Mouse (Mus musculus) E14TG2a.4 (cell line): ENCODE data around the gene 4921501E09Rik.
A peak's percentile ranks its signal among the peaks of the same experiment; 100 is the strongest.
"Not testable (repeated sequence)": the region's sequence is repeated elsewhere in the genome, so short reads cannot be mapped to it uniquely, and the experiment has no call there.

Source experiments
- H3K27me3 ChIP-seq: 2 replicates; pipeline ENCODE4 v1.6.1; 2014; ENCODE audit warnings: low read length, control low read depth; ENCODE audit not compliant: insufficient read depth
- H3K36me3 ChIP-seq: 2 replicates; pipeline ENCODE4 v1.6.1; 2014; ENCODE audit warnings: low read length, control low read depth; ENCODE audit not compliant: insufficient read depth
- H3K4me1 ChIP-seq: replicated peaks from 2 replicates; pipeline ENCODE4 v1.6.1; 2014; ENCODE audit warnings: low read depth, low read length, control low read depth
- H3K4me3 ChIP-seq: replicated peaks from 2 replicates; pipeline ENCODE4 v1.5.1; 2014; ENCODE audit warnings: mild to moderate bottlenecking, low read length
- H3K9me3 ChIP-seq: 2 replicates; pipeline ENCODE4 v1.6.1; 2014; ENCODE audit warnings: low read length, control low read depth
- CTCF ChIP-seq: conservative IDR thresholded peaks from 2 replicates; pipeline ENCODE4 v1.5.1; 2014; ENCODE audit warnings: low read length
- NANOG ChIP-seq: IDR thresholded peaks from 2 replicates; pipeline ENCODE4 v1.6.1; 2014; ENCODE audit warnings: borderline replicate concordance, low read length, mixed read lengths
- POU5F1 ChIP-seq: IDR thresholded peaks from 2 replicates; pipeline ENCODE4 v1.6.1; 2014; ENCODE audit warnings: low read length, borderline replicate concordance

The 4921501E09Rik gene

DNA sequence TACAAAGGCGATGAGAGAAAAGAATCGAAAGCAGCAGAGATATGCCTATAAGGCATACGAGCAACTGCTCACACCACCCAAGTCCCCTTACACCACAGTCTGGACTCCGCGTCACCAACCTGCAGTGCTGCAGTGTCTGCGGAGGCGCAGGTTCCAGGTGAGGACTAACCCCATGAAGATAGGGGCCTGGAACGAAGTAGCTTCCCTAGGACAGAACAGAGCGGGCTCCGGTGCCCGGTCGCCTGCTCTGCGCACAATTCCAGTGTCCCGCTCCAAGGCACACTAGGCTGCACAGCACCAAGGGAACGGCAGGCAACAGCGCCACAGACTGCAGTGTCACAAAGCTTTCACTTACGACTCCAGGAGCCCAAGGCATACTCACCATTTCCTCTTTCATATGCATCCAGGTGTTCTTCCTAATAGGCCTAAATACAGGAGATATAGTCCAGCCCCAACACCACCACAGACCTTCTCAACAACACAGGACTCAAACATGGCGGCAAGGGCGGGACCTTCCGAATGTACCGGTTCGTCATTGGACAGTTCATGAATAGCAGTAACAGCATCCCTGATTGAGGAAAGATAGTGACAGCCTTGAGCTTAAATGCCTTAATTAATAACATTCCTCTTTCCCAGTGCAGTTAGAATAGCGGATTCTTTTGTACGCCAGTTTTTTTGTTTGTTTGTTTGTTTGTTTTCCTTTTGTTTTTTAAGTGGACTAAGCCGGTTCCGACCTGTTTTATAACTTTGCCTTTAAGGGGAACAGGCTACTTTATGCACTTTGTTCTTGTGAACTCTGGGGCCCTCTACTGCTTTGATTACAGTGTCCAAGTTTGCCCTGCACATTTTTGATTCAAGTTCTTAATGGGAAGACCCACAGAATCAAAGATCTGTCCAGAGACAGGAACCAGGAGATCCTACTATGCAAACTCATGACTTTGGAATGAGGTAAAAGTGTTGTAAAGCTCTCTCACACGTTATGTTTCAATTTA, 34.7 kb downstream of the 4921501E09Rik start, which contains the start of gene Zfp763:
Gene Zfp763 (minus strand): TSS at position 503 of the 992 bp plus-strand sequence.
- Histone ChIP-seq H3K27me3 (no peaks in the 10 kb centered on the region), H3K36me3 (no peaks in the 10 kb centered on the region), H3K4me1 (peaks cover 20% of the 10 kb centered on the region), H3K4me3 (peak within 1 kb of the TSS; percentile 87), H3K9me3 (no peaks in the 10 kb centered on the region)
- TF ChIP-seq NANOG (no peak), CTCF (no peak), POU5F1 (no peak)

DNA sequence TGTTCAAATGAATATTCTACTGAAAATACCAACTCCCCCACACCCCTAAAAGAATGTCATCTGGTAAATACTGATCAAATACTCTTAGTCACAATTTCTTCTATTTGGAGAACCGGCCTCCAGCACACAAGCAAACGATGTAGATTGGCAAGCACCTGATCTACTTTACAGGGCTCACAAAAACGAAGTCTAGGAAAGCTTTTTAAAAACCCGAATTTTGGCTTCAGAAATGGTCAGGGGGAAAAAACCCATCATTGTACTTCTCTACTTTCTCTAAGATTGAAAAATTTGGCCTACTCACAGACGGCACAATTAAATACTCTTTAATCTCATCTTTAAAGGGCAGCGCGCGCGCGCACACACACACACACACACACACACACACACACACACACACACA, 35.5 kb downstream of the 4921501E09Rik start:
- Histone ChIP-seq H3K9me3 (peaks cover 3% of the 10 kb centered on the region), H3K4me1 (peaks cover 20% of the 10 kb centered on the region), H3K4me3 (peak overlapping the region; percentile 87), H3K27me3 (no peaks in the 10 kb centered on the region), H3K36me3 (peaks cover 3% of the 10 kb centered on the region; the same call in 1 of the 2 replicates)
- TF ChIP-seq CTCF (no peak), NANOG (no peak), POU5F1 (no peak)

DNA sequence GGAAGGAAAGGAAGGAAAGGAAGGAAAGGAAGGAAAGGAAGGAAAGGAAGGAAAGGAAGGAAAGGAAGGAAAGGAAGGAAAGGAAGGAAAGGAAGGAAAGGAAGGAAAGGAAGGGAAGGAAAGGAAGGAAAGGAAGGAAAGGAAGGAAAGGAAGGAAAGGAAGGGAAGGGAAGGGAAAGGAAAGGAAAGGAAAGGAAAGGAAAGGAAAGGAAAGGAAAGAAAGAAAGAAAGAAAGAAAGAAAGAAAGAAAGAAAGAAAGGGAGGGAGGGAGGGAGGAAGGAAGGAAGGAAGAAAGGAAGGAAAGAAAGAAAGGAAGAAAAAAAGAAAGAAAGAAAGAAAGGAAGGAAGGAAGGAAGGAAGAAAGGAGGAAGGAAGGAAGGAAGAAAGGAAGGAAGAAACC, 47.4 kb downstream of the 4921501E09Rik start:
- H3K4me3 ChIP-seq, H3K27me3 ChIP-seq: not testable (repeated sequence)
- Histone ChIP-seq H3K9me3 (peaks cover 21% of the 10 kb centered on the region), H3K36me3 (peaks cover 41% of the 10 kb centered on the region), H3K4me1 (peaks cover 29% of the 10 kb centered on the region)
